Mouse (Mus musculus): ENCODE measurements around the gene Proser2.

Proser2 gene

DNA sequence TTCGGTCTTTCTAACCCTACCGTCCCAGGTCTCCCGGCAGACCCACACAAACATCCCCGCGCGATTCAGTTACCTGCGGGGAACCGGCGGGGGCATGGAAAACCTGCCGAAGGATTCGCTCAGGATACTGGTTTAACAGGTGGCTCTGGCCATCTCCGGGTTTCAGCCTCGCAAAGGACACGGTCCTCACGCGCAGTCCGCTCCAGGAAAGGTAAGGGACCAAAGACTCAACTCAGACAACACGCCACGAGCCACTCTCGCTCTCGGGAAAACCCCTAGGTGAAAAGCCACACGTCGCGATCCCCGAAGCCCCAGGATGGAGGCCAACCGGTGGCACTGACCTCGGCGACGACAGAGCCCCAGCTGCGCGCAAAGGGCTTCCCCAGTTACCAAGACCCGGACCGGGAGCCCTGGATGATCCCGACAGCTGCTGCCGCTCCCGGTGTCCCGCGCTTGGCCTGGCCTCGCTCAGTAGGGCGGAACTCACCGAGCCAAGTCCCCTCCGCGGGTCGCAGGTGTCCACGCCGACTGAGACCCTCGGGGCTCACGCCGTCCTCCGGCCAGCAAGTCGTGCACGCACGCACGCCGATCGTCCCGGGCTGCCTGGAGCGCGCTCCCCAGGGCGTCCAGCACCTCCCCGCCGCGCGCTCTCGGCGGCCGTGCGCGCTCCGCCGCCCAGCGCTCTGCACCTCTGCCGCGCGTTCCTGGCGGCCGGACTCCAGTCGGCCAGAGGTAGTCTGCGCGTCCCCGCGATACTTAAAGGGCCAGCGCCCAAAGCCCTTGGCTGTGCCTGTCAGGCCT, at the start of gene Proser2:
Gene Proser2, minus strand, starts transcription at position 657 of the 801 bp plus-strand sequence.
- peak; percentile 42 for DNase-seq (ENCODE audit: low spot score)

DNA sequence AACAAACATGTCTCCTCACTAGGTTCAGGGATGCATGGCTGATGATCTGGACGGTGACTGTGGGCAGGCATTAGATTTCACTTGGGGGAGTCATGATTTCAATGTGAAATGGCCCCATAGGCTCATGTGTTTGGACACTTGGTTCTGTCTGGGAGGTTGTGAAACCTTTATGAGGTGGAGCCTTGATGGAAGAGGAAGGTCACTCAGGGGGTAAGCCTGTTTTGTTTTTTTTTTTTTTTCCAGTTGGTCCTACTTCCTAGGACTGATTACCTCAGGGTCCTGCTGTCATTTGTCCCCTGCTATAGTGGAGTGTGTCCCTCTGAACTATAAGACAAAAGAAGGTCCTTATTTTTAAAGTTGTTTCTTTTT, 49.7 kb upstream of the Proser2 start:
- no peak for DNase-seq (ENCODE audit: low spot score)

- no peak for DNase-seq (ENCODE audit: low spot score)
These were observed 49.1 kb upstream of the Proser2 start for GRCm38 (mm10) chr2:6178901-6179748.

- DNase-seq (ENCODE audit: low spot score): no peak
These were observed 43.0 kb upstream of the Proser2 start for GRCm38 (mm10) chr2:6173013-6173412.

DNA sequence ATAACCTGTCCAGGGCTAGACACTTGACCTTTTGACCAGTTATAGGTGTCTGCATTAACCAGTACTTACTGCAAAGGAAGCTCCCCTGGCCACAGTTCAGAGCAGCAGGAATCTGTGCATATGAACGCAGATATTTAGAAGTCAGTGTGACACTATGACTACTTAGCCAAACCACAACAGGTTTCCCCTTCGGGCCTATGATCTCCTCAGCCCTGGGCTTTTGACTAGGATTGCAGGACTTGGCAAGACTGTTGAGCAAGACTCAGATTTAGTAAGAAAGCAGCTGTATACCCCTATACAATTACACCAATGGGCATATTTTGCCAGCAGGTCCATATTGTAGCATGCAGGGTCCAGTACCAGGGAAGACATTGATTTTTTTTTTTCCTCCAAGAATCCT, 38.5 kb upstream of the Proser2 start:
- no peak for DNase-seq (ENCODE audit: low spot score)

GRCm38 (mm10) chr2:6167843-6168558, 38.0 kb upstream of the Proser2 start:
- peak; percentile 30 for DNase-seq (ENCODE audit: low spot score)

- no peak for DNase-seq (ENCODE audit: low spot score)
These were observed 35.8 kb upstream of the Proser2 start for GRCm38 (mm10) chr2:6165771-6166170.

GRCm38 (mm10) chr2:6164606-6165290, 34.7 kb upstream of the Proser2 start:
- DNase-seq (ENCODE audit: low spot score): no peak

DNA sequence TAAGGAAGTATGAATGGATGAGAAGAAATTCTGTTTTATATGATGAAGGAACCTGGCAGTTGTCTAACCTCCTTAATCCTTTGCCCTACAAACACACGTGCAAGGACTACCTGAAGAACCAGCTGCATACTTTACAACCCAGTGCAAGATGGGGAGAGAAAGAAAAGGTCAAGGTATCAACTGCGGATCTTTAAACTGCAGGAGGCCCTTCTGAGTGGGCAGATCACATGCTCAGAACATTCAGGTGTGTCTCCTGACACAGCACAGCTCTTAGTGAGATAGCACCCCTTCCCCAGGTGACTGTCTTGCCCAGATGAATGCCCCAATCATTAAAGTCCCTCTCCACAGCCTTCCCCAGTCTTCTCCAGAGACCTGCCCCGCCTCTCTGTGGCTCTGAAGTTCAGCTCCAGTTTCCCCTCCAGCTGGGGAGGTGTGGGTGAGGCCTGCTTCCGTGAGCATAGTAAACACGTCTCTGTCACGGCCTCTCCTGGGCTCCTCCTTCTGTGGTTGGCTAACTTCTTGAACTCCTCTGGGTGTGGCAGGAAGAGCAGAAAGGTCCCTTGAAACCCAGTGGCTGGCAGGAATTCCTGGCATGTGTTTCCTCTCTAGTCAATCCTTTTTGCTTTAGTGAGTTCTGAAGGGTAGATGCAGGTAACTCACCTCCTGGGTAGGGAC, 32.5 kb upstream of the Proser2 start:
- peak; percentile 16 for DNase-seq (ENCODE audit: low spot score)

DNA sequence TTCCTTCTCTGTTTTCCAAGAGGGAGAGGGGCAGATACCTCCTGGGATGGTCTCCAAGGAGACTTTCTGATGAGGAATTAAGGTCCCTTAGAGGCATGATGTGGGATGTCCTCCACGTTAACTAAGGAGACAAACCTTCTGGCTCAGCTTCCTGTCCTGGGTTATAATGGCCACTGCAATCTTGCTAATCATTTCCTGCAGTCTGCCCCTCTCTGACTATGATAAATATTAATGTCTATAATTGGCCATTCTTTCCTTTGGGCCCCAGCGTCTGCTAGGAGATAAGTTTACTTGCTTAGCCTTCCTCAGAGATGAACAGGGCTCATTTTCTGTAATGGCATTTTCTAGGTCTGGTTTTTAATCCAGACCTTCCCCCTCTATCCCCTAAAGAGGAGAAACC, 29.7 kb upstream of the Proser2 start:
- DNase-seq (ENCODE audit: low spot score): no peak

DNA sequence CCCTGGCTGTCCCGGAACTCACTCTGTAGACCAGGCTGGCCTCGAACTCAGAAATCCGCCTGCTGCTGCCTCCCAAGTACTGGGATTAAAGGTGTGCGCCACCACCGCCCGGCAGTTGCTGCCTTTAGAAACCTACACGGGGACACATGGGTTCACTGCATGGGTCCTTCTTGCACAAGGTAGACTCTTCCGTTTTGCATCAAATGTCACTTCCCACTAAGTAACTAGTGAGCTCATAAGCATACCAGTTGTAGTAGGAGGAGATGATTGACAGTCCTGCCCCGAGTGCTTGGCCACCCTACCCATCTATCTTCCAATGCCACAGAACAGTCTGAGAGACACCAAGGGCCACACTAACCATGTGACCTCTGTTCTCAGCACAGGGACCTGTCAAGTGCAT, 29.2 kb upstream of the Proser2 start:
- no peak for DNase-seq (ENCODE audit: low spot score)

GRCm38 (mm10) chr2:6157635-6158034, 27.6 kb upstream of the Proser2 start:
- DNase-seq (ENCODE audit: low spot score): no peak

GRCm38 (mm10) chr2:6157208-6157607, 27.2 kb upstream of the Proser2 start:
- DNase-seq (ENCODE audit: low spot score): no peak

DNA sequence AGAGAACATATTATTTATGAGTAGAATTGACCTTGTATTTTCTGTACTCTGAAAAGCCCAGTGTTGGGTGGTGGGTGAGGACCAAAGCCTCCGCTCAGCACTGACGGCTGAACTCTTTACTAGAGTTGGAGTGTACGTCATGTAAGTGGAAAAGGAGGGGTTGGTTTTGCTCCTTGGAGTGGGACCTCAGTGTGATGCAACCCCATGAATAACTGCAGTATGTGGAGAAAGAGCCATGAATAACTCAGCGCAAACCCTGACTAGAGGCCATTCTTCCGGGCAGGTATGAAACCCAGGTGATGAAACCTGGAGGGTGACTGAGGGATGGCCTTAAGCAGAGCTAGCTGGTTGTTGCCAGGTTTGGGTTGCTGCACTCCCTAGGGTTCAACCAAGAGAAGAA, 19.8 kb upstream of the Proser2 start:
- DNase-seq (ENCODE audit: low spot score): no peak

- no peak for DNase-seq (ENCODE audit: low spot score)
These were observed 16.9 kb upstream of the Proser2 start for GRCm38 (mm10) chr2:6146901-6147300.

- no peak for DNase-seq (ENCODE audit: low spot score)
These were observed 16.2 kb upstream of the Proser2 start for GRCm38 (mm10) chr2:6146257-6146656.

GRCm38 (mm10) chr2:6145611-6146010, 15.6 kb upstream of the Proser2 start:
- DNase-seq (ENCODE audit: low spot score): no peak

DNA sequence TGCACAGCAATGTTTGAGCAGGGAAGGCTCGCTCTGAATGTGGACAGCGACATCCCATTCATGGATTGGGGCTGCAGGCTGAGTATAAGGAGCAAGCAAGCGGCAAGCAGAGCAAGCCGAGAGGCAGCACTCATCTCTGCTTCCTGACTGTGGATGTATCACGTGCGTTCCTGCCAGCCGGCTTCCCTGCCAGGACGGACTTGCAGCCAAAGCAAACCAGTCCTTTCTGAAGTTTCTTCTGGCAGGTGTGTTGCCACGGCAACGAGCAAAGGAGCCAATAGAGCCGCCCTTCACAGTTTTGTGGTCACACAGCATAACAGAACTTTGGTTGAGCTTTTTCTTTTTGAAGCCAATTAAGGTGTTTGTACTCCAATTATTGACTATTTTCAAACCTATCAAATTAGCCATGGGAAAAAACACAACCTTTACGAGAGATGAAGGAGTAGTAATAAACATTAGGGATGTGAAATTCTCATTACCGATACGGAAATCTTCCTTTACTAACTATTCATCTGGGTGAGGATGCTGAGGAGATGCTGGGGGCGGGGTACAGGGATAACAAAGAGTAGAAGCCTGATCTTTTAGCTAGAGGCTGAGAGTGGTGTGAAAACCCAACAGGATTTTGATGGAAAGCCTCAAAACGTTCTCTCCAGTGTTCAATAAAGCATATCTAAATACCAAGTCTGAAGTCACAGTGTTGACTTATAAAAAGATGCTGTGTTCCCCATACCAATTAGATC, 13.1 kb upstream of the Proser2 start:
- no peak for DNase-seq (ENCODE audit: low spot score)

GRCm38 (mm10) chr2:6140572-6141161, 10.7 kb upstream of the Proser2 start:
- no peak for DNase-seq (ENCODE audit: low spot score)

GRCm38 (mm10) chr2:6133871-6134270, 3.9 kb upstream of the Proser2 start:
- DNase-seq (ENCODE audit: low spot score): no peak

All from urinary bladder, postnatal 10 days (tissue).